Mouse (Mus musculus) CH12F3 (cell line): ENCODE data around the gene Lrfn4.

Experiments used
- in situ Hi-C: fragments of 300-500 bp; cut with MboI; formaldehyde crosslinking; loops from 2 replicates; pipeline ENCODE4 v1.14.3; 2020; ENCODE audit warnings: low sequenced_read_pairs

The Lrfn4 gene

DNA sequence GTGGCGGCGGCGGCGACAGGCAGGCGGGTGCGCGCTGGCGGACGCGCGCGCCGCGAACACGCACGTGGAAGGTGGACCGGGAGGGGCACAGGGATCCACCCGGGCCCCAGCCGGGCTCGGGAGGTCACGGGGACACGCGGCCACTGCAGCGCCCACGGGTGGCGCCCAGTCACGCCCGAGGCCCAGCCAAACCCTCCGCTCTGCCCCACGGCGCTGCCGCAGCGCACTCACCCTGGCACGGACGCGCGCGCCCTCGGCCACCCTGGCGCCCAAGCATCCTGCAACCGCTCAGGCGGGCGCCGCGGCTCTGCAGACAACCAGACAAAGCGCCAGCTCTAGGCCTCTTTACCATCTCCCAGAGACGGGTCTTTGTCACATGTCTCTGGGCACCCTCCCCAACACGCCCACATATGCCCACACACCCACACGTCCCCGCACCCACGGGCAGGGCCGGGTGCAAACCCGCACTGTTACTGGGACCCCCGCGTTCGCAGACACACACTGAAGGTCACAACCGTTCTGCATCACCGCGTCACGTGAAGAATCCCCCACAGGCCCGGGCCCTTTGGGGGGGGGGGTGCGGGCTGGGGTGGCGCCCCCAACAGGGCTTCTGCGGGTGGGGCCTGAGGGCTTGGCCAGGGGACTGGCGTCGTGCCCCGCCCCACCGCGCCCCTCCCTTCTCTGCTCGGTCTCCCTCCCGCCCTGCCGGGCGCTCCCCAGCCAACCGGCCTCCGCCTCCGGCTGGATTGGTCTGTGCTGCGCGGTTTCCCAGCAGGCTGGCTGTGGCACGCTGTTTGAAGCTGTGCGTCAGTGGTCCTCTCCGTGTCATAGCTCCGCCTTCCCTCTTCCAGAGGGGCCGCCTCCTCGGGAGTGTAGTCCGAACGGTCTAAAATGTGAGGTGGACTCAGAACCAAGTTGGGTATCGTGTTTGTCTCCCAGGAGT is at the start of gene Lrfn4:
TSS of gene Lrfn4 (minus strand) at position 517 of the 943 bp plus-strand sequence.
- in situ Hi-C loops: no loop called here

DNA sequence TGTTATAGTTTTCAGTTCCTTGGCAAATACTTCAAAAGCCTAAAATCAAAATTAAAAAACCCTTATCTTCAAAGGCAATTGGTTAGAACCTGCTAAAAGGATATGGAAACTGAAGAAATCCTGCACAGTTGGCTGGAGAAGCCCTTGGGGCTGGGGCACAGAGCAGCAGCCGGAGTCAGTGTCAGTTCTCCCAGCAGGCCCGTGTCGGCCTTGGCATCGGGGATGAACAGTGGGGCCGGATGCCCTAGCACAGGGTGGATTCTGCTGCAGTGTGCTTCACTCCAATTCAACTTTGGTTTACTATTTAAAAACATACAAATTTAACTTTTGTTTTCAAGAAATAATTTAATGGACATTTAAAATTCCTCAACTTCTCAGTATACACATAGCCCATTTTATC is 42.7 kb upstream of the Lrfn4 start:
- in situ Hi-C loops: no loop called here

DNA sequence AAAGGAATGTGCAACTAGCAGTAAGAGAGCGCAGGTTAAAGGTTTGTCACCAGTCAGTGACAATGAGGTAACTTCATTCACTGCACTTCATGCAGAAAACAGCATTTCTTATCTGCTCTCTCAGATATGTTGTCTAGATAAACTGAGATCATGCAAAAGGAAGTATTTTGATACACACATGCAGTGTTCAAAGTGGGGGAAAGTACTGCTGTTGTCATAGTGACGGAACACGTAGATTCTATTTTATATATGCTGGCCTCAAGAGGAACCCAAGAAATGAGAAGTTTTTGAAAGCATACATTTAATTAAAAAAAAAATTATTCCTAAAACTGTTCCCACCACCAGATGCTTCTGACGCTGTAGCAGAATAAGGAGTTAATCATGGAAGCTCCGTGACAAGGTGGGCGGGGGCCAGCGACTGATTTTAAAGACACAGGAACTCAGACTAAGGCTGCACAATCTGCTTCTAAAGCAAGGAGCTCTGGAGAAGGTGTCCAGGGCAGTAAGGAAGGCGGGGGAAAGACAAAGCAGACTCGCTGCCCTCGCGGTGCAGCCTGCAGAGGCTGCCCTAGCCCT is 31.5 kb upstream of the Lrfn4 start:
- in situ Hi-C loops: no loop called here

DNA sequence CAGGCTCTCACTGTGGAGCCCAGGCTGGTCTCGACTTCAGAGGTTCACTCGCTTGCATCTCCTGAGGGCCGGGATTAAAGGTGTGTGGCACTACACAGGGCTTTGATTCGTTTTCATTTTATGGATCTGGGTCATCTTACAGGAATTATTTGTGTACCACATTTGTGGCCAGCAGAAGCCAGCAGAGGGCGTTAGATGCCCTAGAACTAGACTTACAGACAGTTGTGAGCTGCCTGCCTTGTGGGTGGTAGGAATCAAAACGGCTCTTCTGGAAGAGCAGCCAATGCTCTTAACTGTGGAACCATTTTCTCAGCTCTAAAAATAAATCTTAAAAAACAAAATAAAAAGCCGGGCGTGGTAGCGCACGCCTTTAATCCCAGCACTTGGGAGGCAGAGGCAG is 28.8 kb upstream of the Lrfn4 start:
- in situ Hi-C loops: no loop called here

DNA sequence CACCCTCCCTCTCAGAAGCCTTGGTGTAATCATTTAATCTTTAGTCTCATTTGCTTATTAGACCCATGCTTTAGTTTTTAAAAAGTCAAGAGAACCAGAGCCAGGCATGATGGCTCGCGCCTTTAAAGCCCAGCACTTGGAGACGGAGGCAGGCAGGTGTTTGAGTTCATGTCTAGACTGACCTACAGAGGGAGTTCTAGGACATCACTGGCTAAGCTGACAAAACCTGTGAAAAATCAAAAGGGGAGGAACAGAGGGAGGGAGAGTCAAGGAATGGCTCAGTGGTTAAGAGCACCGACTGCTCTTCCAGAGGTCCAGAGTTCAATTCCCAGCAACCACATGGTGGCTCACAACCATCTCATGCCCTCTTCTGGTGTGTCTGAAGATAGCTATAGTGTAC is 20.5 kb upstream of the Lrfn4 start:
- in situ Hi-C loops: loop anchor here (10.0 kb wide), 1 partner anchor 109 kb away; no protein-coding TSS in a partner anchor

DNA sequence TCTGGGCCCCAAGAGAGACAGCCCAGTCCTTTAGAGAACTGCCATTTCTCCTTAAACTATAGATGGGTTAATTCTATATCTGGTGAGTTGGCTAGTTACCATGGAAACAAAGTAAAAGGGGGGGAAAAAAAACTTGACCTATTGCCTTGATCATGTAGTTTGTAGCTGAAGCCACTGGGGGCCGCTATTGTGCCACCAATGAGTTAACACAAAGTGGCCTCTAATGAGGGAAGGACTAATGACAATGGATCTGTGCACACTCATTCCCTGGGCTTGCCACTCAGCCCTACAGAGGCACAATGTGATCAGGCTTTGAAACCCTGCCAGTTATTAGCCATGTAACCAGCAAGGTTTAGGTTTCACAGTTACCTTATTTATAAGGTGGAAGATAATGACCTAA is 13.4 kb upstream of the Lrfn4 start:
- in situ Hi-C loops: no loop called here

DNA sequence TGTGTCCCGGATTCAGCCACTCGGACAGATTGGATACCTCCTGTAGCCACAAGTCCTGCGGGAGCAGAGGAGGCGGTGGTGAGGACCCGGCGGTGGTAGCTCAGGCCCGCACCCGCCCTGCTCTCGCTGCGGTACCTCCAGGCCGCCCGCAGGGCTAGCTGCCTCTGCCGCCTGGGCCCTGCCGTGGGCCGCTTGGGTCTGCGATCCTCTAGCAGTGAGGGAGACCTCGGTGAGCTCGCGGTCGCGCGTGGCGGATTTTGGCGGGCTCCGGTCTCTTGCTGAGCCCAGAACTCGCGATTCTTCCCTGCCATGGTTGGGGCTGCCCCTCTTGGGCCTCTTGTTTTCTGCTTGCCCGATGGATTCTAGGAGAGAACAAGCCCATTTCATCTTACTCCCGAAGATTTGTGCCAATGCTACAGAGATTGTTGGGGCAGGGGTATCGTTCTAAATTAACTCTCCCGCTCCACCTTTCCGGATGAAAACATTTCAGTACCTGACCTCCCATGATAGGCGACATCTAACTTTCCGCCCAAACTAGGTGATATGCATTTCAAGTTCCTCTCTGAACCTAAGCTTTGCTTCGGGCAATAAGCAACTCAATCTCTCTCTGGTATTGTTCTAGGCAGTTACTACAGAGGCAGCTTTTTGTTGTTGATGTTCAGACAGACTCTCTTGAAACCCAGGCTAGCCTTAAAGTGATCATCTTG is 10.5 kb upstream of the Lrfn4 start:
- in situ Hi-C loops: no loop called here

DNA sequence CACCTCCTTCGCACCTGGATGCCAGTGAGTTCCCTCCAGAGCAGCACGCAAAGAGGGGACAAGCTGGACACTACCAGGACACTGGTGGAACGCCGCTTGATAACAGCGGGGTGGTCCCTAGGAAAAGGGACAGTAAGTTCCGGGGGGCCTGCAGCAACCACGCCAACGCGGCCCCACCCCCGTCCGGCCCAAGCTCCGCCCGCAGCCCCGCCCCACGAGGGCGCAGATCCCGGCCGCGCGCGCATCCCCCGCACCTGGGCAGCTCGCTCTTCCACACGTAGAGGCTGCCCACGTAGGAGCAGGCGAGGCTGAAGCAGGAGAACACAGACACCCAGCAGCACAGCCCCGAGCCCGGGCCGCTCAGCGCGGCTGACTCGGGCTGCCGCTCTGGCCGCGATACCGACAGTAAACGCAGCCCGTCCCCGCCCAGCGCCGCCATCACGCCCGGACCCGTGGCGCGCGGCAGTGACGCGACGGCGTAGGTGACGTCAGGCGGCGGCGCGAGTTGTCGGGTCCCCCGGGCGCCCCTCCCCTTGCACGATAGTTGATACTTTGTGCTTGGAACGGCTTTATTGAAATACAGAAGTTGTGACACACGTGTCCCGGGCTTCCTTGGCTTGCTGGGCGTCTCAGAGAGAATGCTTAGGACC is 9.8 kb upstream of the Lrfn4 start, which contains the start of gene Rce1:
TSS of gene Rce1 (minus strand) at position 463 of the 650 bp plus-strand sequence.
- in situ Hi-C loops: no loop called here

DNA sequence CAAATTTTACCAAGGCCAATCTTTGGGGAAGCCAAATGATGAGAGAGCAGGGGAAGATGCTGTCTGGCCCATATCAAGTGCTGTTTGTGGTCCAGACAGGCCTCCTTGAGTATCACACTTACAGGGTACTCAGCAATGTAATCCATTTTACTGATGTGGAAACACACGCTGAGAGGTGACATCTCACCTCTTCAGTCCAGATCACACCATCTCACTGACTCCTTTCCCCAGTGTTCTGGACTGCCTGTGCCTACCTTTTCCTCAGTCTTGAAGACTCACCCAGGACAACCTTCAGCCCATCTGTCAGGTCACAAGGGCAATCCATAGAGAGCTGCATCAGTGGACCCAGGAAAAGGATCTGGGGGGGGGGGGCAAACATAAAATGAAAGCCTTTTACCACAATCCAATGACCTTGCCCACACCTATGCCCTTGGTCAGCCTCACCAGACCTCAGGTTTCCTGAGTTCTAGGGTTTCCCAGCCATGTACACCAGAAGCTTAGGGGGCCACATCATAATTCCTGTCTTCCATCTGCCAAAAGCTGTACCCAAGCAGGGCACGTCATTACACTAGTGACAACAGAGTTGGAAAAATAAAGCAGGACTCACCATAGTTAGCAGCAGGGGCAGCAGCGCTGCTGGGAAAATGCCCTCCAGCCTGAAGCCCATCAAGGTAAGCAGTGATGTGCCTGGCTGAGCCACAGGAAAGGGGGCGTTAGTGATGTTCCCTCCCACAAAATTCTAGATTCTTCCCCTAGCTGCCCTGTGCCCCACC is 9.1 kb upstream of the Lrfn4 start:
- in situ Hi-C loops: no loop called here

DNA sequence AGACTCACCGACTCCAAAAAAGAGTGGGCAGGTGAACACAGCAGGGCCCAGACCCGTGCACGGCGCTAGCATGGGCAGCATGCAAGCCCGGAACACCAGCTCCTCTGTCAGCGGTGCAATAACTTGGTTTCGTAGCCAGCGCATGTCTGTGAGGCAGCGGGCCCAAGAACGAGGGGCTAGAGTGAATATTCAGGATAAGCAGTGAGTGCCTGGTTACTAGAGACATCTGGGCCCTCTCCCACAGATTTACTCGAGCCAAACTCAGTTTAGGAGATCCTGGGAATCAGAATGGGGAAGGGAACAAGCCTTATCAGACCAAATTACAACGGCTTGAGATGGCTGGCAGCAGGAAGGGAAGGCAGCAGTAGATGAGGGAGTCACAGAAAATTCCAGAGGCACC is 8.5 kb upstream of the Lrfn4 start:
- in situ Hi-C loops: no loop called here

DNA sequence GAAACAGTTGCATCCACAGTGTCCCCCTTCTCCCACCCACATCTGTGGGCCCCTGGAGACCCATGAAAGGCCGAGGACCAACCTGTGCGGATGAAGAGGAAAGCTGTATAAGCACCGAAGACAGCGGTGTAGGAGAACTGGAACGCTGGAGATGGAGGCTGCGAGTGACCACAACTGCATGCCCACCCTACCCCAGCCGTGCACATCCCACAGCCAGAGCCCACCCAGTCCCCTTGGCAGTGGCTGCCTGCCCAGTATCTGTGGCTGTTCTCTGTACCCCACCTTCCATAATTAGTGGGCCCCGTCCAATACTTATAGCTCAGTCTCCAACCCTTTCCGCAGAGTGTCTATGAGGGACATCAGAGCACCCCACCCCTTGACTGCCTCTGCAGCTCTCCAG is 8.0 kb upstream of the Lrfn4 start:
- in situ Hi-C loops: no loop called here

DNA sequence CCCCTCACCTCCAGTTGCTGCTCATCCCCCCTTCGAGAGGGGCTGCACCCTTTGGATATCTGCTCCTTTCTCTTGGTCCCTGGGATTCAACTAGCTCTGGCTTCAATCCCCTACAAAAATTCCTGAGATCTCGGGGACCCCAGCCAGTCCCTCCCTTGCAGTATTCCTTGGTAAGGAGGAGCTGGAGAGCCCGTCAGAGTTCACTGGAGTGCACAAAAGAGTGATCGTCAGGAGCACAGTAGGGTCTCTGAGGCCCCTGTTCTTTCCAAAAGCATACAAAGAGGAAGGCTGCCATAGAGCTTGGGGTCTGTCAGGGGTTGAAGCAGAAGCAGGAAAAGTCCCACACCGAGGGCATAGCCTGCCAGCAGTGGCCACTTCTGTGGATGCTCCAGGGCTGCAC is 7.3 kb upstream of the Lrfn4 start:
- in situ Hi-C loops: no loop called here

DNA sequence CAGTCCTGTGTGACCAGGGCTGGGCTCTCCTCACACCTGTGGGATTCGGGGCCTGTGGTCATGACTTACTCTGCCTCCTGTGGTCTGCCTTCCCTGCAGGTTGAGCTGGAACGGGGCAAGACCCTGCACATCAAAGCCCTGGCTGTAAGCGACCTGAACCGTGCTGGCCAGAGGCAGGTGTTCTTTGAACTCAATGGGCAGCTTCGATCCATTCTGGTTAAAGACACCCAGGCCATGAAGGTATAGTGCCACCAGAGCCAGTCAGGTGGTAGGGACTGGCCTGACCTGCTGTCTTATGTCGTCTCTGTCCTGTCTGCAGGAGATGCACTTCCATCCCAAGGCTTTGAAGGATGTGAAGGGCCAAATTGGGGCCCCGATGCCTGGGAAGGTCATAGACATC is 5.3 kb upstream of the Lrfn4 start:
- in situ Hi-C loops: no loop called here

DNA sequence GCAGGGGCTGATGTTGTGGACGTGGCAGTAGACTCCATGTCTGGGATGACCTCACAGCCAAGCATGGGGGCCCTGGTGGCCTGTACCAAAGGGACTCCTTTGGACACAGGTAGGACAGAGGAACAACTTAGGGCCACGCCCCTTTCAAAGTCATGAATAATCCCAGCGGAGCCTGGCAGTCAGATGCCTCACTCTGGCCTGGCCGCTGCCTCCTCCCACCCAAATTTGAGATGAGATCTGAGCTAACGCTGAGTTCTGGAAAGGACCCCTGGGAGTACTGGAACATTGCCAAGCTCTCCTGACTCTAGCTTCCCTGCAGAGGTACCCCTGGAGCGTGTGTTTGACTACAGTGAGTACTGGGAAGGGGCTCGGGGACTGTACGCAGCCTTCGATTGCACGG is 4.0 kb upstream of the Lrfn4 start:
- in situ Hi-C loops: no loop called here

DNA sequence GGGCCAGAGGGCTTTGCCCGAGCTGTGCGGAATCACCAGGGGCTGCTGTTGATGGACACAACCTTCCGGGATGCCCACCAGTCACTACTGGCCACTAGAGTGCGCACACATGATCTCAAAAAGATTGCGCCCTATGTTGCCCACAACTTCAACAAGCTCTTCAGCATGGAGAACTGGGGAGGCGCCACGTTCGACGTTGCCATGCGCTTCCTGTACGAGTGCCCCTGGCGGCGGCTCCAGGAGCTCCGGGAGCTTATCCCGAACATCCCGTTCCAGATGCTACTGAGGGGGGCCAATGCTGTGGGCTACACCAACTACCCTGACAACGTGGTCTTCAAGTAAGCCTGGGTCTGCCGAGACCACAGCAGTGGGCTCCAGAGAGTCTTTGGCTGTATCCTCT is 2.7 kb upstream of the Lrfn4 start:
- in situ Hi-C loops: no loop called here

DNA sequence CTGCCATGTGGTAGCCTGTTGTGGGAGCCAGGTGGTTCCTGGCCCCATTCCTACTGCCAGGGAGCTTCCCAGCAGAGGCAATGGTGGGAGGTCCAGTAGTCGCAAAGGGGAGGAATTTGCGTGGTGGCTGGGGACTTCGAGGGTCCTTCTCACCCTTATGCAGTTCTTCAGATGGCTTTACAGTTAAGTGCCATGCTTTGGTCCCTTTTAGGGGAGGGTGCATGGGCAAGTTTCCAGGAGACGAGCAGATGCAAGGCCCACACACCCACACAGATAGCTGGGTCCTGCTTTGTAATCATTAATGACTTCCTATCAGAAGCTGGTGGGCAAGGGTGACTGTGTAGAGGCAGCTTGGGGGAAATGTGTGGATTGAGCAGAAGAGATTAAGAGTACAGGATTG is 1.1 kb upstream of the Lrfn4 start:
- in situ Hi-C loops: no loop called here

DNA sequence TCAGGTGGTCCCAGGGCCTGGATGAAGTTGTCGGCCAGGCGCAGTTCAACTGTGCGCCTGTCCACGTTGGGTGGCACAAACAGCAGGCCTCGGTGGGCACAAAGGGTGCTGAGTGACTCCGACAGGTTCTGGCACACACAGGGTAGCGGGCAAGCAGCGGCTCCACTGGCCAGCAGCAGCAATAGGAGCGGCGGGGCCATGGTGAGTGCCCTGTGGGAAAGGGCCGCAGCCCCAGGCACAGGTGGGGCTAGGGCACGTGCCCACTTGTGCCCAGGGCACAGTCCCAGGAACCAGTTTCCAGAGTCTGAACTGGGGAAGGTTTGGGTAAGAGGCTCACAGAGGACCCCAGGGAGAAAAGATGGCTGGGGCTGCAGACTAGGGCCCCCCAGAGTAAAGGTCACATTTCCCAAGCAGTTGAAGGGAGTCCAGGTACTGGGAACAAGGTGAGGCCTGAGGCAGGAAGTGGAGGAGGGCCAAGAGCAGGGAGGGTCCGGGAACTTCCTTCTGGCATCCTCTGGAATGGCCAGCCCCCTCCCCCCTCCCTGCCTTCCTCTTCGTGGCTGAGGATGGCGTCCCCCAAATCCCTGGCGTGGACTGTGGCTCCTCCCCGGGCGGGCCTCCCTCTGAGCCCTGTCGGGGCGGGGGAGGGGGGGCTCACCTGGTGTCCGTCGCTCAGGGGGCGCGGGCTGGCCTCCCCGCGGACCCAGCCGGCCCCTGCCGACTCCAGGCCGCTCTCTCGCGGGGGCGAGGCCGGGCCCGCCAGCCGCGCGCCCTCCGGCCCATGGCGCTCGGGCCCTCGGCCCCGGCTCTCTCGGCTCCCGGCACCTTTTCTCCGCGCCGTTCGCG is 939 bp downstream of the Lrfn4 start:
- in situ Hi-C loops: no loop called here

DNA sequence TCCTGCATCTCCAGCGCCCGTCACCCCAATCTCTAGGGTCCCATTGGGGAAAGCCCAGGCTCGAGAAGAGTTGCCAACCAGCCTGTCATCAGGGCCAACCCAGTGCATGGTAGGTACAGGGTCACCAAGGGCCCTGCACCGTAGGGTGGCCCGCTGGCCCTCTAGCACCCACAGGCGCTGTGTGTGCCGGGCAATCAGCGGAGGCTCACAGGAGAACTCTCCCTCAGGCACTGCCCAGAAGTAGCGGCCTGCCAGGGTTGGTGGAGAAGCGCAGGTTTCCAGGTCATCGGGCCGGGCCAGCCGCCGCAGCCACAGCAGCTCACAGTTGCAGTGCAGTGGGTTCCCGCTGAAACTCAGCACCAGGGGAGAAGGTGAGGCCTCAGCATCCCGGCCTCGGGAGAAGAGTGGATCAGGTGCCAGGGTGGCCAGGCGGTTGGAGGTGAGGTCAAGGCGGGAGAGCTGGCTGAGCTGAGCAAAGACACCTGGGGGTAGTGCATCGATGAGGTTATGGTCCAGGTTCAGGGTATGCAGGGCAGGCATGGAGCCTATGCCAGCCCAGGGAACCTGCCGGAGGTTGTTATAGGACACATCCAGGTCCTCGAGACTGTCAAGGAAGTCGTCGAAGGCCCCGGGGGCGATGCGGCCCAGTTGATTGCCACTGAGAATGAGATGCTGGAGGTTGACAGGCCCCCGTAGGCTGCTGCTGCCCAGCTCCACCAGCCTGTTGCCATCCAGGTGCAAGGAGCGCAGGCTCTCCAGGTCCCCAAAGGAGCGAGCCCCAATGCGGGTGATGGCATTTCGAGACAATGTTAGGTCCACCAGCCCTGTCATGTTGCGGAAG is 1.8 kb downstream of the Lrfn4 start:
- in situ Hi-C loops: no loop called here
